Mouse (Mus musculus): ENCODE measurements around the gene Mctp2.

DNA sequence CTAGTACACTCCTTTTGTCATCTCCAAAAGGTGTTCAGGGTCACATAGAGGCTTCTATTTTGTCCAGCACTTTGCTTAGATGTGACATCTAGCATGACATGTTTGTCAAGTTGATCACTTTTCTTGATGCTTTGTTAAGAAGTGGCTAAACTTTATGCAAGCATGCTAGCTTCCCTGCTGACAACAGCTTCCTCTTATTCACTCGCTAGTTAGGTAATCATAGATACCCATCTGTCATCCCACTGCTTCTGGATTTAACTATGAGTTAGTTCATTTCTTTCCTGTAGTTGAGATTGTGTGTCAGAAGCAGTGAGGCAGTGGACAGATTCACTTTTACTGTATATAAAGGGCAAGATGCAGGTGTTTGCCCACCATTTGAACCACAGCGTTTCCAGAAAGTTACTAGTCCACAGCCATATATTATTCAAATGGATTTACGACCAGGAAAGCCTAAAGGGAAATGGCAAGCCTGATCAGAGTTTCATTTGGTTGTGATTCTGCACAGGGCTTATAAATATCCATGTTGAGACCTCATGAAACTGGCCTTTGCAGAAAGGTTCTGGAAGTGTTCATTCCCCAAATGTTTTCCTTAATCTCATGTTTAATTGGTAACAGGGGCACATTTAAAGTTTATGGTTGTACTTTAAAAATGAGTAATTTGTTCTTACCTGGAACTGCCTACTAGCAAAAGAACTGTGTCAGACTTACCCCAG, 216.8 kb downstream of the Mctp2 start:
- TF ChIP-seq POLR2A (IDR thresholded peaks at IDR 0.05; ENCODE audit: low read depth, low read length) = no peak
- no peak for TF ChIP-seq CTCF (IDR thresholded peaks at IDR 0.05; ENCODE audit: extremely low read depth, insufficient read length, insufficient replicate concordance, low read depth, low read length)
